Mouse (Mus musculus) CD4-positive, CD25-positive, alpha-beta regulatory T cell, adult 2 months (primary cell): ENCODE data around the gene Trim34a.
"Not testable (repeated sequence)": the region's sequence is repeated elsewhere in the genome, so short reads cannot be mapped to it uniquely, and the experiment has no call there.

Experiments
- DNase-seq: peaks from one replicate; pipeline ENCODE4 v3.0.0-alpha.2; 2012; ENCODE audit warnings: low read depth, low spot score

Trim34a gene

DNA sequence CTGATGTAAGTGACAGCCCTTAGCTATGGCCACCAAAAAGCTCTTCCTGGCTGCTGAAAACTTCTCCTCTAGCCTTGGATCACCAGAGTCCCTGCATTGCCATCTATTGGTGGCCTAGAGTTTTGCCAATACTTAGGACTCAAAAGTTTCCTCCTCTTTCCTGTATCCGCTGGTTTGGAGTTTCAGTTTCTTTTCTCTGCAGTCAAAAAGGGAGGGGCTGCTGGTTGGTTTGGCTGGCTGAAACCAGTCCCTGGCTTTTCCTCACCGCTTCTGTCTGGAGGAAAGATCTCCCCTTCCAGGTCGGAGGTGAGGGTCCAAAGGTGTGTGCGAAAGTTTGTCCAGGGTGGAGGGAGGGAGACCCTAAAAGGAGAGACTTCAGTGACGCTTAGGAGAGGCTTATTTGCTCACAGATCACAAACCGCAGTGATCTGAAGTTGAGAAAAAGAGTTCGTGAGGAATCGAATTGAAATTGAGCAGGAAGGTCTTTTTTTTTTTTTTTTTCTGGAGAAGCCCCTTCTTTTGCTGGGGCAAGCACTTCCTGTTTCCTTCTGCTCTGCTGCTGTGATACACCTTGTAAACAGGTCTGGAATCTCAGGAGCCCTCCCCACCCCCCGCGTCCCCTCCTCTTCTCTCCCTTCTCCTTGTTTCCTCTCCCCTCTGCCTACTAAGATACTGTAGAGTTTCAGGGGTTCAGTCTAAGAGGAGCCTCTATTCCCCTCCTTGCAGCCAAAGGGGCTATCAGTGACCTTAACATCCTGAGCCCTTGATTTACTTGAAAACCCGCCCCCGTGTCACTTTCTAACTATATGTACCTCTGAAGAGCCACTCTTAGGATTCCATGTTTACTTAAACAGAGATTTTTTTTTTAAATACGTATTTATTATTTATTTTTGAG, at the start of gene Trim34a:
Trim34a (plus strand) TSS at position 171 of the 895 bp plus-strand sequence.
- peak; percentile 90 for DNase-seq

DNA sequence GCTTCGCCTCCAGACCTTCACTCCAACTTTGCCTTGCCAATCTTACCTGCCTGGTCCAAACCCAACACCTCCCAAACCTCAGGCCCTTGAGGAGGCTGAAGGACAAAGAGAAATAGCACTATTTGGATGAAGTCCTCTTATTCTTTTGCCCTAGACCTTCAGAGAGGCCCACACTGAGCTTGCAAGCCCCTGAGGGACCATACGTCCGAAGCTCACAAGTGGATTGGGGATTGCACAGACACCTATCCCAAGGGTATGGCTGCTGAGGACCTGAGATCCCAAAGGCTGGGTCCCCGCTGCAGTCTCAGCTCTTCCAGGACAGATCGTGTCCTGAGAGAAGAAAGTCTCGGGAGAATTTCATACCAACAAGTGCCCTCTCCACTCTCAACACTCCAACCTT, 48.4 kb upstream of the Trim34a start, which contains the start of gene Olfr649:
Olfr649 (minus strand) TSS at position 101 of the 400 bp plus-strand sequence.
- no peak for DNase-seq

DNA sequence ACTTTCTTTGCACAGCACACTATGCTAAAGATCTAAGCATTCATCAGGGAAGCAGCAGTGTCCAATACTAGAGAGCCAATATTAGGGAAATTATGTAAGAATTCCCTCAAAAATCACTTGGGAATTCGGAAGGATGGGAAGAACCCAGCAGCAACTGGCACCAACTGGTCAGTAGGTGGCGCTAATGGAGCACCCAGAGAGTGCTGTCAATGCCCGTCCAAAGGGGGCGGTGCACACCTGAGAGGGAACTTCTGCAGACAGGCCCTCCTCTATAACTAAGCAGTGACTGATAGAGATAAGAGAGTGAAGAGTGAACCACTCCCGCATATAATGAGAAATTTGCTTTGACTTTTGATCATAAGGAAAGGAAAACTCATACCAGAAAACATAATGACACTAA, 44.4 kb upstream of the Trim34a start:
- peak; percentile 90 for DNase-seq

DNA sequence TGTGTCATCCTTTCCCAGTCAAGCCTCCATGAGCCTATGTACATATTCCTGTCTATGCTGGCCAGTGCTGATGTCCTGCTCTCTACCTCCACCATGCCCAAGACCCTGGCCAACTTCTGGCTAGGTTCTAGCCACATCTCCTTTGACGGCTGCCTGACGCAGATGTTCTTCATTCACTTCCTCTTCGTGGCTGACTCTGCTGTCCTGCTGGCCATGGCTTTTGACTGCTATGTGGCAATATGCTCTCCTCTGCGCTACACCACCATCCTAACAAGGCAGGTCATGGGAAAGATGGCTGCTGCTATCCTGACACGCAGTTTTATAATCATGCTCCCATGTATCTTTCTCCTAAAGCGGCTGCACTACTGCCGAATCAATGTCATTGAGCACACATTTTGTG, 38.1 kb upstream of the Trim34a start:
- no peak for DNase-seq

DNA sequence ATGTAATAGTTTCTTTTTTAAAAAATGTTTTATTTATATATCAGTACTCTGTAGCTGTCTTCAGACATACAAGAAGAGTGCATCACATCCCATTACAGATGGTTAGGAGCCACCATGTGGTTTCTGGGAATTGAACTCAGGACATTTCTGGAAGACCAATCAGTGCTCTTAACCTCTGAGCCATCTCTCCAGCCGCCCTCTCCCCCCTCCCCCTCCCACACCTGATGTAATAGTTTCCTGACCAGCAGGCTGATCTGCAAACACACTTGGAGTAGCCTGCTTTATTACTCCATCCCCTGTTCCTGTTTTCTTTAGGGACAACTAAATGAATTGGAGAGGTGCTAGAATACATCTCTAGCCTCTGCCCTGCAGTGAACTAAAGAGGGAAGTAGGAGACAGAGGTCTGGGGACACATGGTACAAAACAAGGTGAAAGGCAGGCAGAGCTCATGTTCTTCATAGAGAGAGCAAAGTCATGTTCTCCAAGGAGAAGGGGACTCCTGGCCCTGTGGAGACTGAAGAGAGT, 28.2 kb upstream of the Trim34a start:
- DNase-seq = no peak

DNA sequence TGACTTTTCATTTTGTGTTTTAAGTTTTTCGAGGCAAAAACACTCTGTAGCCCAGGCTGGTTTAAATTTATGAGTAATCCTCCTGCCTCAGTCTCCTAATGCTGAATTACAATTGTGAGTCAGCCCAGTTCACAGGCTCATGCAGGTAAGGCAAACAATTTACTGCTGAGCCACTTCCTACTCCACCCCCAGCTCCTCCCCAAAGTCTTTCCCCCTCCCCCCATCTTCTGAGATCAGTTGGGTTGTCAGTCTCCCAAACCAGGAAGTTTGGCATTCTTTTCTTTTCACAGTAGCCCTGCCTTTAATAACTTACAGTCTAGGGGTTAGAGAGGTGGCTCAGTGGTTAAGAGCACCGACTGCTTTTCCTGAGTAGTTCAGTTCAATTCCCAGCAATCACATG, 26.4 kb upstream of the Trim34a start:
- DNase-seq = peak; percentile 49

DNA sequence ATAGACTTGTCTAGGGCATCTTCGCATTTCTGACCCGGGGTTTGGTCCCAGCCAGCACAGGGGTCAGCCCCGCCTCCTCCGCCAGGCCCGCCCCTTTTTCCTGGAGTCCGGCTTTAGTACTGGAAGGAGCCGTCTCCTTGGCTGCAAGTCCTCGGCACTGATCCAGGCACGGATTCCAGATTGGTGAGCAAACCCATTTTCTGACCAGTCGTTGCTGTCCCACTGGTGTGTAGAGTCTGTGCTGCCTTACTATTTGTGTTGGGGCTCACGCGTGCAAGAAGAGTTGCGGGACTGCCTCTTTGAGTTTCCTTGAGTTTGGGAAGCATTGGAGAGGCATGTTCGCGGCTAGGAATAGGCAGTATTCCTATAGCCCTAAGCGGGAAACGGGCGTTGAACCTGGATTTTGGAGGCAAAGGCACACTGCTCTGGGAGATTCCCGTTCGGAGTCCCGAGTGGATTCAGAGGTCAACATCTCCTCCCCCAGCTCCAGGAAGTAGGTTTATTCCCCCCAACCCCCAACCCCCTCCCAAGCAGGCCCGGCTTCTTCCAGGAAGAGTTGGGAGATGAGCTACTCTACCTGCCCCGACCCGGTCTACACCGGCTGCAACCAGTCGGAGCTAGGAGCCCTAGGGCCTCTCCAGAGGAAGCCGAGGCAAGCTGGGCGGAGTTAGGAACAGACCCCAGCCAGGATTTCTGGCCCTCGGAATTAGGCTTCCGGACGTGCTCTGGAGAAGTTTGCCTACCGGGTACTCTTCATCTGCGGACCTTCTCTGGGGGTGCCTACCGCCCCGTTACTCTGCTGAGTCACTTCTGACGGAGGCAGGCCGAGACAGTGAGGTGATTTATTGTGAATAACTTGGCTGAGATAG, 25.3 kb upstream of the Trim34a start, which contains the start of gene Trim6:
Trim6 (plus strand) TSS at position 93 of the 869 bp plus-strand sequence.
- DNase-seq = peak; percentile 37

DNA sequence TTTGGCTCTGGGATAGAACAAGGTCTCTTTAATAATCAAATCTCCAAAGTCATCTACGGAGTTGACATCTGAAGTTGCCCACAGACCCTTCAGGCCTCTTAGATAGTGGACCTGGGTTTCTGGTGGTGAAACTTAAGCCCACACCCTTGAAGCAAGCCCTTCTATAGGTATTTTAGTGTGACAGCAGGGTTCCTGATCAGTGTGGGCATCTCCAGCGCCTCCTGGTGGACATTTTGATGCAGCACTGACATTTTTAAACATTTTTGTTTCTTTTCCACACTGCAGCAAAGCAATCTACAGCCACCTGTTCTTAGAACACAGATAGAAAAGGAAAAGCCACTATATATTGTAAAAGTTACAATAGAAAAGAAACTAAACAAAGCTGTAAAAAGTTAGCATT, 13.1 kb upstream of the Trim34a start:
- peak; percentile 81 for DNase-seq

DNA sequence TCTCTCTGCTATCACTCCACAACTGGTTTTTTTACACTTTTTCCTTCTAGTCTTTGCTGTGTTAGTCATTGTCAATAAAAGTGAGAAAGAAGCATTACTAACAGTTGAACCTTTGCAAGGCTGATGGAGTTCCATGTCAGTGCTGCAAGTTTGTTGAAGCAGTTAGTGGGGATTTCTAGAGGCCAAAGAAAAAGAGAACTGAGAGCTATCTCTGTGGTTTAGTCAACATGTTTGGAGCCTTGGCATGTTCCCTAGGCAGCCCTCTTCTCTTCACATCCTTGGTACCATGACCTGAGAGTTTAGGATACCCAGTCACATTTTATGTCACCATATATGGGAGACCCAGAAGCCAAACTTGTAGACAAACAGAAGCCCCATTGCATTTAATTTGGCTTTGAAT, 3.4 kb upstream of the Trim34a start:
- DNase-seq = no peak

DNA sequence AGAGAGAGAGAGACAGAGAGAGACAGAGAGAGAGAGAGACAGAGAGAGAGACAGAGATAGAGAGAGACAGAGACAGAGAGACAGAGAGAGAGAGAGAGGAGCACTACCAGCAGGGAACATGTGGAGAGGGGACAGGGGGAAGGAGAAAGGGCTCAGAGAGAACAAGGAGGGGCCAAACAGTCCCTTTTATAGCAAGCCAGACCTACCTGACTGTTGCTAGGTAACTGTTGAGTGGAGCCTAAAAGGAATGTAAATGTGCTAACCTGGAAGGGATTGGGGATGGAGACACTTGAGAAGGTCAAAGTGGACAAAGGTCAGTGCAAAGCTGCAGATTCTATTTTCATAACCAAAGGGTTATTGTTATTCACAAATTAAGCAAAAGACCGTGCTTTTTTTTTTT, 641 bp upstream of the Trim34a start:
- DNase-seq = peak; percentile 18

DNA sequence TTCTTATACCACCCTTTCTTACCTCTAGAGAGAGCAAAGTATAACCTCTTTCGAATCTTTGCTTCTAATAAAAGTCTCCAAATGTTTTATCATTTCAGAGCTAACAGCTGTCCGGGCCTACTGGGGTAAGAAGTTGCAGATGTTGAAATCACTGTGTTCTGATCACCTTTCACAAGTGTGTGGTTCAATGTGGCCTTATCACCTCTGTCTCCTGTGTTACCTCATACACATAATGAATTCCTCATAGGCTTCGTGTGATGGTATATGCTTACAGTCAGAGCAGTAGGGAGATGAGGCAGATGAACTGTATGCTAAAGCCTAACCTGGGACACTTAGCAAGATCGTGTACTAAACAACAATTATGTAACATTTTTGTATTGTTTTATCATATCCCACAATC, 16.1 kb downstream of the Trim34a start:
- DNase-seq = not testable (repeated sequence)

DNA sequence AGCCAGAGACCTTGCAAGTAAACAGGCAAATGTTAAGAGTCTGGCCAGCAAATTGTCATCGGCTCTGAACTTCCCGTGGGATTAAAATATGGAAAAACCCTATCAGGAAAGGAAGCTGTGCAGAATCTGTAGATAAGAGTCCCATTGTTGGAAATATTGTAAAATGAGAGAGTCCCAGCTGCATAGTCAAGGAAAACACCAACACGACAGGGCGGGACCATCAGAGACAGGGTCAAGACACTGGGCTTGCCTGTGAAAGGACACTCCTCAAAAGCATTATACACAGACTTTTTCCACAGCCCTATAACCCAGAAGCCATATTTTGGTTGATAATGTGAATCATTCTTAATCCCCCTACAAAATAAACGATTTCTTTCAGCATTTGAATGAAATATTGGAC, 21.1 kb downstream of the Trim34a start:
- DNase-seq = not testable (repeated sequence)

DNA sequence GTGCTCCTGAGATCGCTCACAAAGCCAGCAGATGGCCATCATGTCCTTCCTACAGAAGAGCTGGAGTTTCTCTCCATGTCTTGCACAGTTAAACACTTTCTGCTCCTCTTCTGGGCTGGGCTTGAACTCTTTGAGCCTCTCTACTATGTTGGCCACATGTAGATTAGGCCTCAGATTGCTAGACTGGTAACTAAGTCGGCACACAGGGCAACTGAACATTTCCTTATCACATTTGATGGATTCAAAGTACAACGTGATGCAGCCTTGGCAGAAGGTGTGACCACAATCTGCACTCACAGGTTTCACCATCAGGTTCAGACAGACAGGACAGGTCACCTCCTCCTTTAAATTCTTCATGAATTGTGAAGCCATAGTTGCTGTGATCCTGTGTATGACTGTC, 35.1 kb downstream of the Trim34a start:
- DNase-seq = not testable (repeated sequence)

DNA sequence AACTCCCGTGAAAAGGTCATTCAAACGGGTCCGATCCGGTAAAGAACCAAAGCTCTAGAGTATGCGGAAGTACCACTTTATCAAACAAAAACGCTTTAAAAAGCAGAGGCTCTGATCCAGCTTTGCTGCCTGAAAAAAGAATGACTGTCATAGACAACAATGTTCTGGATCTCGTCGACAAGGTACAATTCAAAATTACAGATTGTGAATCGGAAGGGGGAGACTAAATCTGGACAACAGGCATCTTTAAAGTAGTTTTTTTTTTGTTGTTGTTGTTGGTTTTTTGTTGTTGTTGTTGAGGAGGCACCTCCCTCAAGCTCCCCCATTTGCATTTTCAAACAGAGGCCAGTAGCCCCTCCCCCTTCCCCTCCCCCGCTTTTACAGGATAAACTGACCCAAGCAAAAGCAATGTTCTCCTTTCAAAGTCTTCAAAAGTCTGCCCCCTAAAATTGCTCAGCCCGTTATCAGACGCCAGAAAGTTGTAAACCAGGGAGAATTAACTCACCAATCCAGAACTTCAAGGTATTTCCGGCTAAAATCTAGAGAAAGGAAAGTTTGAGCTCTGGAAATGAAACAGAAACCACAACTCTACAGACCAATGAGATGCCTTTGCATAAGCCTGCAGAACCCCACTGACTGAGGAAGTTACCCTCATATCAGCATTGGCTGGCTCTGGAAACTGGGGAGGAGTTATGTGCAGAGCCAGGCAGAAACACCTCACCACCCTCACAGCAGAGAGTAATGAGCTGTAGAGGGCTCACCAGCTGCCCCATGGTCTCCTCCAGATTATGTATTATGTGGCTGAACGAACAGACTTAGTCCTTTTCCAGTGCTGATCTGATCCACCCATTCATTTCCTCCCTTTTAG, 43.6 kb downstream of the Trim34a start, which contains the start of gene Trim5:
Trim5 (minus strand) TSS at position 519 of the 868 bp plus-strand sequence.
- peak; percentile 59 for DNase-seq

DNA sequence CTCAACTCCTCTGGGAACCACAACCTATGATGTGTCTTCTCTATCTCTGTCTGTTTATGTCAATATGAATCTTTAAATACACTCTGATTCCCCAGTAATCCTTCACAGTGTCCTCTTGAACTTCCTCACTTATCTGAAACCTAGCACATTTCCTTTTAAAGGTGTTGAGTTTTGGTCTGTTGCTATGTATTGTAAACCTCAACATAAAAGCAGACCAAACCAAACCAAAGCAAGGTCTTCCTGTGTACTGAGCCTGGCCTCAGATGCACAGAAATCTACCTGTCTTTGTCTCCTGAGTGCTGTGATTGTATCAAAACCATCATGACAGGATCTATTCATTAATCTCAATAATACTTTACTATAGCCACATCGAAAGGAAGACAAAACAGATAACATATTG, 46.4 kb downstream of the Trim34a start:
- DNase-seq = peak; percentile 71

DNA sequence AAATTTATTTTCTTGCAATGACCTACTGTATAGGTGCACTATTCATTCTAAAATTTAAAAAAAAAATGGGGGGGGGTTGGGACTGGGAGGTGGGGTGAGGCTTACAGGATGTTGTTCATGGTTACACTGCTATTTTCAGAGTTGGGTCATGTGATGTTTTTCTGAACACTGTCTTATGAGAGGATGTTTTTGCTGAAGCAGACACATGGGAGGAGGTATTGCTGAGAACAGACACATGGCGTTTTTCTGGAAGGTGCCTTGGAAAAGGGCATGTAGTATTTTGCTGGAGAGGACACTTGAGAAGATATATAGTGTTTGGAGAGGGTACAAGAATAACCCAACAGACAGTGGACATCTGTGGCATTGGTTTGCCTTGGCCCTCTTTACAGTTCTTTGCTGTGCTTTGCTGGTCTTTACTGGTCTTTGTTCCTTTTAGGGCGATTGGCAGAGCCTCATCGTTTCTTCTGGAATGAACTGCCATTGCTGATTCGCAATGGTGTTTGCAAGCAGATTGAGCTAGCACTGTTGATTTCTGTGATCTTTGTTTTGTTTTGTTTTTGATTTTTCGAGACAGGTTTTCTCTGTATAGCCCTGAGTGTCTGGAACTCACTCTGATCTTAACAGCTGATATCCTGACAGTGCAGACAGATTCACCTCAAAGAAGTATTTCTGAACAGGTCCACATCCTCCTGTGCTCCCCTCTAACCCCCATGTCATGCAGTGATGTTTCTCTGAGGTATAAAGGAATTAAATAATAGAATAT, 47.6 kb downstream of the Trim34a start:
- peak; percentile 77 for DNase-seq
